Mouse (Mus musculus) adipocyte (in vitro differentiated cells): Measurements from ENCODE around the gene Ppp1r32.

Experiments used
- DNase-seq: peaks from one replicate; pipeline ENCODE4 v3.0.0-alpha.2; 2016; ENCODE audit warnings: low spot score

Ppp1r32 gene

GRCm38 (mm10) chr19:10458096-10458495 is 24.6 kb downstream of the Ppp1r32 start:
- DNase-seq, result peak; percentile 63

- DNase-seq, result no peak
Measured at GRCm38 (mm10) chr19:10457484-10457800, 25.3 kb downstream of the Ppp1r32 start.

- DNase-seq, result no peak
Measured at GRCm38 (mm10) chr19:10456752-10457483, 25.8 kb downstream of the Ppp1r32 start, which contains the start of gene Lrrc10b. Gene Lrrc10b (minus strand): TSS chr19:10457473.

- no peak for DNase-seq
Measured at GRCm38 (mm10) chr19:10455437-10455806, 27.3 kb downstream of the Ppp1r32 start.

GRCm38 (mm10) chr19:10454718-10455436 is 27.9 kb downstream of the Ppp1r32 start:
- no peak for DNase-seq

- DNase-seq, result peak; percentile 84
Measured at GRCm38 (mm10) chr19:10449708-10450107, 33.0 kb downstream of the Ppp1r32 start.

- no peak for DNase-seq
Measured at GRCm38 (mm10) chr19:10449190-10449589, 33.5 kb downstream of the Ppp1r32 start.

- DNase-seq, result no peak
Measured at GRCm38 (mm10) chr19:10448275-10448674, 34.5 kb downstream of the Ppp1r32 start.

- no peak for DNase-seq
Measured at GRCm38 (mm10) chr19:10444685-10445369, 37.9 kb downstream of the Ppp1r32 start.

- peak; percentile 49 for DNase-seq
Measured at GRCm38 (mm10) chr19:10437521-10437920, 45.2 kb downstream of the Ppp1r32 start.

GRCm38 (mm10) chr19:10436726-10437125 is 46.0 kb downstream of the Ppp1r32 start:
- peak; percentile 24 for DNase-seq

- DNase-seq, result peak; percentile 68
Measured at GRCm38 (mm10) chr19:10435908-10436307, 46.8 kb downstream of the Ppp1r32 start.

GRCm38 (mm10) chr19:10434927-10435326 is 47.8 kb downstream of the Ppp1r32 start:
- no peak for DNase-seq

- no peak for DNase-seq
Measured at GRCm38 (mm10) chr19:10433879-10434540, 48.7 kb downstream of the Ppp1r32 start.

- DNase-seq, result no peak
Measured at GRCm38 (mm10) chr19:10433225-10433624, 49.5 kb downstream of the Ppp1r32 start.

GRCm38 (mm10) chr19:10431841-10432240 is 50.9 kb downstream of the Ppp1r32 start:
- DNase-seq, result no peak

GRCm38 (mm10) chr19:10431410-10431809 is 51.3 kb downstream of the Ppp1r32 start:
- no peak for DNase-seq

- no peak for DNase-seq
Measured at GRCm38 (mm10) chr19:10429371-10429770, 53.4 kb downstream of the Ppp1r32 start.

GRCm38 (mm10) chr19:10427431-10427830 is 55.3 kb downstream of the Ppp1r32 start:
- DNase-seq, result no peak

GRCm38 (mm10) chr19:10426793-10427192 is 55.9 kb downstream of the Ppp1r32 start:
- no peak for DNase-seq

- DNase-seq, result no peak
Measured at GRCm38 (mm10) chr19:10426312-10426711, 56.4 kb downstream of the Ppp1r32 start.

GRCm38 (mm10) chr19:10425484-10426270 is 57.1 kb downstream of the Ppp1r32 start:
- no peak for DNase-seq
